Mouse (Mus musculus) embryonic facial prominence, embryonic 10.5 days (tissue): Measurements from ENCODE around the gene Prmt9. TPM values are rescaled to one million over a fixed set of nuclear protein-coding genes. Genes with fewer than 3 reads are reported as not detected.

Experiments used
- DNase-seq: peaks from one replicate; pipeline ENCODE4 v3.0.0-alpha.2; 2017; ENCODE audit warnings: low spot score
- H3K27ac ChIP-seq: fragments of 300-500 bp; sonication (generic); replicated peaks from 2 replicates; pipeline ENCODE4 v1.5.1; 2016; ENCODE audit warnings: mild to moderate bottlenecking
- H3K27me3 ChIP-seq: fragments of 300-500 bp; sonication (generic); replicated peaks from 2 replicates; pipeline ENCODE4 v1.6.1; 2016; ENCODE audit warnings: low read depth, mild to moderate bottlenecking; ENCODE audit not compliant: poor library complexity, severe bottlenecking
- H3K36me3 ChIP-seq: fragments of 300-500 bp; sonication (generic); replicated peaks from 2 replicates; pipeline ENCODE4 v1.6.1; 2016; ENCODE audit warnings: mild to moderate bottlenecking, moderate library complexity
- H3K4me1 ChIP-seq: fragments of 300-500 bp; sonication (generic); 2 replicates; pipeline ENCODE4 v1.6.1; 2016
- H3K4me3 ChIP-seq: fragments of 300-500 bp; sonication (generic); 2 replicates; pipeline ENCODE4 v1.5.1; 2016; ENCODE audit warnings: mild to moderate bottlenecking, moderate library complexity
- H3K9me3 ChIP-seq: fragments of 300-500 bp; sonication (generic); 2 replicates; pipeline ENCODE4 v1.6.1; 2016; ENCODE audit warnings: mild to moderate bottlenecking
- WGBS: fragments of 180-500 bp; shearing (Covaris S2); methylation state at CpG from one replicate; pipeline ENCODE4 v1.1.7; 2016; 5-methylcytosine and 5-hydroxymethylcytosine counted together
- polyA plus RNA-seq: library from polyadenylated mRNA; unstranded; fragments of >200 nt; fragmentation: Nextera tagmentation; extraction: Ambion mirVana; gene quantifications from 2 replicates; pipeline ENCODE4 v1.2.1, GENCODE M21; 2016

Gene Prmt9
- polyA plus RNA-seq, 1 experiment from 2014 or later = 19.9 TPM

DNA sequence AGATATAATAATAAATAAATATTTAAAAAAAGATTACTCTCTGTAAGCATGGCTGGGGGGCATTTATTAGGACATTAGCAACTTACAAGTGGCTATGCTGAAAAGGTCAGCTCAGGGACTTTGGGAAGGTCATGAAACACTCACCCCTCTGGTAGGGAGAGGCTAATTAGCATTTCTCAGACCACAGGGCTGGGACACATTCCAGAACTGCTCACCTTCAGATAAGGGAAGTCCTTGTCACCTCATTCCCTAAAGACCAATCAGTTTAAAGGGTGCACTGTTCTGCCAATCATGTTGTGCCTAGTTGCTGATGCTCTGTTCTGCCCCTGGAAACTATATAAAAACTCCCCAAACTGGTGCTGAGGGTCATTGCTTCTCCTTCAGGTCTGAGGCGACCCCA lies 10.9 kb upstream of the Prmt9 start:
- no peak for DNase-seq
- WGBS = 77% methylated on average over 1 of the region's 1 CpGs
- H3K4me3 ChIP-seq = no peak overlapping the region
- H3K27me3 ChIP-seq = no peaks in the 10 kb centered on the region
- H3K9me3 ChIP-seq = 0 out of 2 replicates have a peak, but pooled peaks cover 1% of the 10 kb centered on the region
- H3K36me3 ChIP-seq = no peaks in the 10 kb centered on the region
- H3K4me1 ChIP-seq = peaks cover 3% of the 10 kb centered on the region; the same call in 1 of the 2 replicates
- no peak overlapping the region for H3K27ac ChIP-seq

DNA sequence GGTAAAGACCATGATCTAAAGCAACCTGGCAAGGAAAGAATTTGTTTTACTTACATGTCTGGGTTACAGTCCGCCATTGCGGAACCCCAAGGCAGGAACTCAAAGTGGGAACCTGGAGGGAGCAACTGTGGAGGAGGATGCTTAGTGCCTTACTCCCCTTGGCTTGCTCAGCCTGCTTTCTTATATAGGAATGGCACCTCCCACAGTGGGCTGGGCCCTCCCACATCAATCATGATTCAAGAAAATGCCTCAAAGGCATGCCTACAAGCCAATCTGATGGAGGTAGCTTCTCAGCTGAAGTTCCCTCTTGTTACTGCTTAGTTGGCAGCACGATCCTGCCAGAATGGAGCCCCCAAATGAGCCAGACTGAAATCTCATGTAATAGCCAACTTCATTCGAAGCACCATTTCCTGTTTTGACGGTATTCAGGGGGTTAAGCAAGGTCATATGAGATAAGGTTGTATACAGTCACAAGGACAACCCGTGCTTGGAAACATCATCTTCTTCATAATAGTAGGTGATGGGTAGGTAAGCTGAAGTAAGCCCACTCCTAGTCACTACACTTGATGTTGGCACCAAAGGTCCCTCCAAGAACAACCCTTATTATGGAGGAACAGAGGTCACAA lies 5.9 kb upstream of the Prmt9 start:
- Histone ChIP-seq H3K9me3 (0 out of 2 replicates have a peak, but pooled peaks cover 4% of the 10 kb centered on the region), H3K4me3 (no peak overlapping the region), H3K36me3 (no peaks in the 10 kb centered on the region), H3K27me3 (no peaks in the 10 kb centered on the region), H3K27ac (no peak overlapping the region), H3K4me1 (no peaks in the 10 kb centered on the region)
- DNase-seq = no peak
- 86% methylated on average over 6 of the region's 6 CpGs for WGBS

DNA sequence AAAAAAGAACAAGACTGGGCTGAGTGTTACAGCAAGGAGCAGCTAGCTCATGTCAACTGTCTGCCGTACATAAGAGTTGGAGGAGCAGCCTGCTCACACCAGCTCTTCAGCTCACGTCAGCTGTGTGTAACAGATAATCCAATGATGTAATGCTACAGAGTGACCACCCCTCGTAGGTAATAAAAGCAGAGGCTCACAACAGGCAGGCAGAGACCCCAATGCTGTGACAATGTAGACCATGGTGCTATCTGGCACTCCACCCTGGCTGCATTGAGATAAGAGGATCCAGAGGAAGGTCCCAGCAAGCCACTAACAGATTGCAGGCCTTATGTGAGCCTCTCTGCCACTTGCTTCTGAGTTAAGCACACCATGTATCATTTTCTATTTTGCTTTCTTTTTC lies 4.8 kb upstream of the Prmt9 start:
- H3K4me1 ChIP-seq = peaks cover 4% of the 10 kb centered on the region; the same call in 1 of the 2 replicates
- no peaks in the 10 kb centered on the region for H3K36me3 ChIP-seq
- H3K27ac ChIP-seq = no peak overlapping the region
- no peak for DNase-seq
- 0 out of 2 replicates have a peak, but pooled peaks cover 4% of the 10 kb centered on the region for H3K9me3 ChIP-seq
- WGBS = 76% methylated on average over 3 of the region's 3 CpGs
- H3K4me3 ChIP-seq = no peak overlapping the region
- no peaks in the 10 kb centered on the region for H3K27me3 ChIP-seq

DNA sequence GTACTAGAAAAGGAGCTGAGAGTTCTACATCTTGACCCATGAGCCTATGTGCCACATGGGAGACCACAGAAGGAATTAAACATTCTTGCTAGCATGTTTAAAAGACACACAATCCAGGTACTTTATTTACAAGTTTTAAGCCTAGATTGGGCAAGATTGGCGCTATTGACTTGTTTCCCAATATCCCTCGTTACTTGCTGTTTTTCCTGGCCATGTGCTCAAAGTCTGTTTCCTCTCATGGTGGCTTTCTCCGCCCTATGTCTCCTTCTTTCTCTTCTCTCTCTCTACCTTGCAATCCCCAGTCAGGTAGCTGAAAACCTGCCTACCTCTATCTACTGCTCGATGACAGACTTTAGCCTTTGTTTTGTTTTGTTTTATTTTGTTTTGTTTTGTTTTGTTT lies 3.6 kb upstream of the Prmt9 start:
- no peak overlapping the region for H3K4me3 ChIP-seq
- no peaks in the 10 kb centered on the region for H3K36me3 ChIP-seq
- 91% methylated on average over 4 of the region's 4 CpGs for WGBS
- peaks cover 10% of the 10 kb centered on the region for H3K4me1 ChIP-seq
- DNase-seq = no peak
- H3K27ac ChIP-seq = no peak overlapping the region
- 0 out of 2 replicates have a peak, but pooled peaks cover 4% of the 10 kb centered on the region for H3K9me3 ChIP-seq
- no peaks in the 10 kb centered on the region for H3K27me3 ChIP-seq

DNA sequence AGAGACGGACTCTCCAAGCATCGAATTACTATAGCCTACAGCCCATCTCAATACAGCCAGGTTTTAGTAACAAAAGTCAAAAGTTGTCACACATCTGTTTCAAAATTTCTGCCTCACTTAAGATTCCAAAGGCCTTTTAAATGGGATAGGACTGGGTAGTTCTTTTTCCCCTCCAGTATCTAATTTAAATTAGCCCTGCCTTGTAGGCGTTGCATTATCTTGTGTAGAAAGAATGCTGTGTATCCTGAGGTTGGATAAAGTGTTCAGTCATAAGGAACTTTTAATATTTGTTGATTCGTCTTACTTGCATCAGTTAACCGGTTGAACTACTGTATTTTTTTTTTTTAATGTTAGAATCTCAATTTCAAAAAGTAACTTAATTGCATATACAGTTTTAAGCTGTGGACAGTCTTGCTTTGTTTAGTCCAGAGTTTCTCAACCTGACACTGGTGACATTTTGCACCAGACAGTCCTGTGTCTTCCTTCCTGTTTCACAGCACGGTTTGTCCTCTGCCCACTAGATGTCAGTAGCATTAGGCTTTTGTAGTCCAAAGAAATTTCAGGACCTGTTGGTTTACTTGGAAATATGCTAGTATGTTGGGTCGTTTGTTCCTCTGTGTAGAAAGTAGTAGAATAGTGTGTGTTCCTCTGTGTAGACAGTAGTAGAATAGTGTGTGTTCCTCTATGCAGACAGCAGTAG lies 834 bp downstream of the Prmt9 start:
- Histone ChIP-seq H3K27me3 (no peaks in the 10 kb centered on the region), H3K4me3 (peak overlapping the region; percentile 68), H3K27ac (peak overlapping the region; percentile 91), H3K9me3 (no peaks in the 10 kb centered on the region), H3K4me1 (peaks cover 15% of the 10 kb centered on the region), H3K36me3 (peaks cover 39% of the 10 kb centered on the region)
- no peak for DNase-seq
- WGBS = 32% methylated on average over 7 of the region's 7 CpGs

DNA sequence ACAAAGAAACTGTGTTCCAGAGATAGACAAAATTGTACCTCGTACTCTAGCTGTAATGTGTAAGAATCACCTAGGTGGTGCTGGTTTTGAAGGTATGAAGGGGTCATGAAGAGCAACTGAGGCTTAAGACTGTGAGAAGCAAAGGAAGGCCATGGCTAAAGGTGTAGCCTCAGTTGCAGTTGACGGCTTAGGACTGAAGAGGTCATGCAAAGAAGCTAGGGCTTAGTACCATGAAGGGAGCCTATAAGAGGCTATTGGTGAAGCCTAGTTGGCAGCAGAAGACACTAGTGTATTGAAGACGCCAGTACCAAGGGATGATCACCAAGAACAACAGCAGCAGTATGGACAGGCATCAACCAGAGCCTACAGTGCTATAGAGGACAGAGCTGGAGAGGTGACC lies 3.3 kb downstream of the Prmt9 start:
- no peaks in the 10 kb centered on the region for H3K9me3 ChIP-seq
- peaks cover 15% of the 10 kb centered on the region for H3K4me1 ChIP-seq
- no peak overlapping the region for H3K4me3 ChIP-seq
- 93% methylated on average over 3 of the region's 3 CpGs for WGBS
- H3K36me3 ChIP-seq = peaks cover 63% of the 10 kb centered on the region
- no peak for DNase-seq
- H3K27me3 ChIP-seq = no peaks in the 10 kb centered on the region
- no peak overlapping the region for H3K27ac ChIP-seq

DNA sequence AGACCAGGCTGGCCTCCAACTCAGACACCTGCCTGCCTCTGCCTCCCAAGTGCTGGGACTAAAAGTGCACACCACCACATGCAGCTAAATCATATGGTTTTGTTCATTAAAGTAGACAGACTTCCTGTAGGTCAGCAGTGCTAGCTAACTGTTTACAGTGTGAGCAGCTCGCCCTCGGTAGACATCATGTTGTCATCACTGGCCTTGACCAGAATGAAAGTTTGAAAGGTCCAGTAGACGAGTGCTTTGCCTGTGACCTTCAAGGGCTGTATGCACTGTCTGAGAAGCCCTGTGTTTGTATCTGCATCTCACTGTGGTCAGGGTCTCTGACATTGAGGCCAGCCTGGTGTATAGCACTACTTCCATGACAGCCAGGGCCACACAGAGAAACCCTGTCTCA lies 12.2 kb downstream of the Prmt9 start:
- DNase-seq = no peak
- WGBS = 91% methylated on average over 3 of the region's 3 CpGs
- peaks cover 100% of the 10 kb centered on the region for H3K36me3 ChIP-seq
- H3K4me1 ChIP-seq = no peaks in the 10 kb centered on the region
- H3K27me3 ChIP-seq = no peaks in the 10 kb centered on the region
- no peaks in the 10 kb centered on the region for H3K9me3 ChIP-seq
- no peak overlapping the region for H3K4me3 ChIP-seq
- H3K27ac ChIP-seq = no peak overlapping the region

DNA sequence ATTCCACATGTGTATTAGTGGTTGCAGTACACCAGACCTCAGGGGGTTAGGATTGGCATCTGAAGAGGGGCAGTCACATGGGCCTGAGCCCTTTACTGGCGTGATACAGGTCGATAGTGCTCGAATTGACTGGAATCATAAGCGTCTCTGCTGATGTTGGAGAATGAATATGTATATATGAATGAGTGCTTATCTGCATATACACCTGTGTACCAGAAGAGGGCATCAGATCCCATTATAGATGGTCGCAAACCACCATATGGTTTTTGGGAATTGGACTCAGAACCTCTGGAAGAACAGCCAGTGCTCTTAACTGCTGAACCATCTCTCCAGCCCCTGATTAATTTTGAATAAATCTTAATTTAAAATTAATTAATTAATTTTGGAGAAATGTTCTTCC lies 25.0 kb downstream of the Prmt9 start:
- DNase-seq = no peak
- H3K36me3 ChIP-seq = peaks cover 75% of the 10 kb centered on the region
- no peak overlapping the region for H3K27ac ChIP-seq
- H3K4me1 ChIP-seq = no peaks in the 10 kb centered on the region
- no peak overlapping the region for H3K4me3 ChIP-seq
- no peaks in the 10 kb centered on the region for H3K27me3 ChIP-seq
- H3K9me3 ChIP-seq = no peaks in the 10 kb centered on the region
- WGBS = 88% methylated on average over 5 of the region's 5 CpGs

DNA sequence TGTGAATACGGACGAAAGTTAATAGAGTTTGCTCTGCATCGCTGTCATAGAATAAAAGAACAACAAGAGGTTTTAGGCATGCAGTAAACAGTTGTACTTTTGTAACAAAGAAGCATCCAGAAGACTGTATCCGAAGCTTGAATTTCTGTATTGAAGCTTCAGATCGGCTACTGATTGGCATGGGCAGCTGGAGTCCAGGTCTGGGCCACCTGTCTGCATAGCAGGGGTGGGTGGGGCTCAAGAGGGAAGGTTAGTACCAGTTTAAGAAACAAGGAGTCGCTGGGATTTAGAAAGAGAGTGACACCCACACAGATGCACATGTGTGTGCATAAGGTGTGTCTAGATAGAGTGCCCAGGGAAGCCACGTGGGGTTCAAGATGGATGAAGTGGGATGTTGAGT lies 28.5 kb downstream of the Prmt9 start:
- peaks cover 83% of the 10 kb centered on the region for H3K36me3 ChIP-seq
- no peaks in the 10 kb centered on the region for H3K4me1 ChIP-seq
- no peaks in the 10 kb centered on the region for H3K27me3 ChIP-seq
- H3K27ac ChIP-seq = no peak overlapping the region
- WGBS = 93% methylated on average over 7 of the region's 7 CpGs
- no peak overlapping the region for H3K4me3 ChIP-seq
- H3K9me3 ChIP-seq = no peaks in the 10 kb centered on the region
- no peak for DNase-seq

DNA sequence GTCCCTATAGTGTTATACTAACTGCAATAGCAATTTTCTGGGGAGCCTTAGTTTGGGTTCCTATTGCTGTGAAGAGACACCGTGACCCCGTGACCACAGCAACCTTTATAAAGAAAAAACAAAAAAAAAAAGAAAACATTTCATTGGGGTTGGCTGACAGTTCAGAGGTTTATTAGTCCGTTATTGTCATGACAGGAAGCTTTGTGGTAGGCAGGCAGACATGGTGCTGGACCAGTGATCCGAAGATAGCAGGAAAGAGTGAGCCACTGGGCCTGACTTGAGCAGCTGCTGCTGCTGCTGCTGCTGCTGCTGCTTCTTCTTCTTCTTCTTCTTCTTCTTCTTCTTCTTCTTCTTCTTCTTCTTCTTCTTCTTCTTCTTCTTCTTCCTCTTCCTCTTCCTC lies 35.0 kb downstream of the Prmt9 start:
- no peaks in the 10 kb centered on the region for H3K27me3 ChIP-seq
- 90% methylated on average over 4 of the region's 4 CpGs for WGBS

DNA sequence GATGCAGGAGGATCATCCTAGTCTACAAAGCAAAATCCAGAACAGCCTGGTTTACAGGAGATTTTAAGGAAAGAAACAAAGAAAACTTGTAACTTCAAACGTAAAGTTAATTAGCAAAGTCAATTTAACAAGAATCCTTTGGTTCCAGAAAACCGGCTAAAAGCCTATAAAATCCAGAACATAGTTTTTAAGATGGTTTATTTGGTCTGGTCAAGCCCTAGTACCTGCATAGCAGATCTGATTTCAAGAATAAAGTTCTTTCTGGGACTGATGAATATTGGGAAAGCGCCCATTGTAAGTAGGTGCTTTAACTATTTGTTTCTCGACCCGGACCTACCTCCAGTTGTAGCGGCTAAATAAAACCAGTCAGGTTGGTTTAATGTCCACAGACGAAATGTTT lies 60.4 kb downstream of the Prmt9 start:
- H3K9me3 ChIP-seq = no peaks in the 10 kb centered on the region
- H3K4me3 ChIP-seq = peak overlapping the region; percentile 81
- H3K27ac ChIP-seq = peak overlapping the region; percentile 83
- no peaks in the 10 kb centered on the region for H3K27me3 ChIP-seq
- peaks cover 15% of the 10 kb centered on the region for H3K4me1 ChIP-seq
- no peak for DNase-seq
- WGBS = 7% methylated on average over 7 of the region's 7 CpGs
- peaks cover 22% of the 10 kb centered on the region for H3K36me3 ChIP-seq

More for the DNA sequence above, 35.0 kb downstream of the Prmt9 start:
- DNase-seq = no peak
- H3K4me1 ChIP-seq = peaks cover 6% of the 10 kb centered on the region; the same call in 1 of the 2 replicates
- no peak overlapping the region for H3K4me3 ChIP-seq
- no peaks in the 10 kb centered on the region for H3K9me3 ChIP-seq
- peaks cover 42% of the 10 kb centered on the region for H3K36me3 ChIP-seq
- no peak overlapping the region for H3K27ac ChIP-seq

DNA sequence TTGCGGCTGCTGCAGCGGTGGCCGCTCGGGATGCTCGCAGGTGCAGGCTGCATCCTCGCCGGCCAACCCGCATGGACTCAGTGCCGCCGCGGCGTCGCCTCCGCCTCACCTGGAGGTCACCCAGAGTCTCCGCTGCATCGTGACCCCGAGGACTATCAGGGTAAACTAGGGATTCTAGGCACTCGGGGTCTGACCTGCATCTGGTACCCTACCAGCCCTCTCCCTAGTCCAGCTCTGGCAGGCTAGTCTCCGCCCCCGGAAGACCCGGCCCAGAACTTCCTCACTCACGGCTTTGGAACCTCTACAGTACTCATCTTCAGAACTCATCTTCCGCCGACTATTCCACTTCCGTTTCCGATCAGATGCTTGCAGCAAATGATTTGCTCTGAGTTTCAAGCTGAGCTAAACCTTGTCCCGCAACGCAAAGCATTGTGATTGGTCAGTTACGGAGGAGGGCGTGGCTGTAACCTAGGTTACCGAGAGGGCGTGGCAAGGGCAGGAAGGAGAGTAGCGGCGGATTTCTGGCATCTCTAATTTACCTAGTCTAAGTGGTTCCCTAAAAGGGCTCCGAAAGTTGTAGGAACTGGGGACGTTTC lies 61.3 kb downstream of the Prmt9 start, which contains the start of gene Tmem184c:
Gene Tmem184c (minus strand): TSS at position 325 of the 596 bp plus-strand sequence.
- under 1% methylated on average over 36 of the region's 36 CpGs for WGBS
- Histone ChIP-seq H3K36me3 (peaks cover 15% of the 10 kb centered on the region), H3K4me3 (peak within 1 kb of the TSS; percentile 81), H3K27ac (peak within 1 kb of the TSS; percentile 83), H3K4me1 (peaks cover 15% of the 10 kb centered on the region), H3K27me3 (no peaks in the 10 kb centered on the region), H3K9me3 (no peaks in the 10 kb centered on the region)
- peak; percentile 97 for DNase-seq

DNA sequence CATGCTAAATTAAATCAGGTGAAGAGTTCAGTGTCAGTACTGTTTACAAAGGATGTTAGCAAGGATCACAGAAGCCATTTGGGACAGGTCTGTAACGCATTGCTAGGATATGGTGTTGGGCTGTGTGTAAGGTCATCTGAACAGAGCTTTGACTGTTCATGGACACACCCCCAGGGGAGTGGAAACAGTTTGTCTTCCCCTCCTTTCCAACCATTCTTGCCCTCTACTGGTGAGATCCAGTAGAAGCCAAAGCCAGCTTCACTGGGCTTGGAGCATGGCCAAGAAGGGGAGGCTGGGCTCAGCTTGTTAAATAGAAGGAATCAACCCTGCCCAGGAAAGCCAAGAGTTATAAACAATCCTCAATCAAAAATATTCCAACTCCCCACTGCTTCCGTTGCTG lies 68.7 kb downstream of the Prmt9 start:
- Histone ChIP-seq H3K27ac (no peak overlapping the region), H3K27me3 (no peaks in the 10 kb centered on the region), H3K4me3 (no peak overlapping the region), H3K9me3 (no peaks in the 10 kb centered on the region), H3K4me1 (no peaks in the 10 kb centered on the region), H3K36me3 (no peaks in the 10 kb centered on the region)
- no peak for DNase-seq
- WGBS = 66% methylated on average over 2 of the region's 2 CpGs
